Mouse (Mus musculus) E14TG2a.4 (cell line): ENCODE measurements around the gene Lrrc3b.

Experiments used
- CTCF ChIP-seq: conservative IDR thresholded peaks from 2 replicates; pipeline ENCODE4 v1.5.1; 2014; ENCODE audit warnings: low read length
- NANOG ChIP-seq: IDR thresholded peaks from 2 replicates; pipeline ENCODE4 v1.6.1; 2014; ENCODE audit warnings: borderline replicate concordance, low read length, mixed read lengths
- POU5F1 ChIP-seq: IDR thresholded peaks from 2 replicates; pipeline ENCODE4 v1.6.1; 2014; ENCODE audit warnings: low read length, borderline replicate concordance

DNA sequence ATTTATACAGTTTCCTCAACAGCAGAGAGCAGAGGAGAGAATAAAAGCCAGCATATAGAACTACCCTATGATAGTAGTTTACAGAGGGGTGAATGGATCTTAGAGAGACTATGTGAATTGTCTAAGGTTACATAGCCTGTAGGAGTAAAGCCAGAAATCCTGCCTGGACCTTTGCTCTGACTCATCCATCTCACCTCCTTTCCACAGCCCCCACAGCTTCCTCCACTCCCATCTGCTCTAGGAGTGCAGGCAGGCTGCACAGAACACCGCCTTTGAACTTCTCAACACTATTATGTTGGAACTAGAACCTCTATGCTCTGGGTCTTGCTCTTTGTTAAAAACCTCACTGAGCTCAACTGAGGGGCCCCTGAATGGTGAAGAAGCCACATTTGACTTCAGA is 78.9 kb downstream of the Lrrc3b start:
- no peak for TF ChIP-seq CTCF
- TF ChIP-seq NANOG = no peak
- TF ChIP-seq POU5F1 = no peak
